34 mouse cellular contexts compared by ENCODE assay signal in the genomic region with DNA sequence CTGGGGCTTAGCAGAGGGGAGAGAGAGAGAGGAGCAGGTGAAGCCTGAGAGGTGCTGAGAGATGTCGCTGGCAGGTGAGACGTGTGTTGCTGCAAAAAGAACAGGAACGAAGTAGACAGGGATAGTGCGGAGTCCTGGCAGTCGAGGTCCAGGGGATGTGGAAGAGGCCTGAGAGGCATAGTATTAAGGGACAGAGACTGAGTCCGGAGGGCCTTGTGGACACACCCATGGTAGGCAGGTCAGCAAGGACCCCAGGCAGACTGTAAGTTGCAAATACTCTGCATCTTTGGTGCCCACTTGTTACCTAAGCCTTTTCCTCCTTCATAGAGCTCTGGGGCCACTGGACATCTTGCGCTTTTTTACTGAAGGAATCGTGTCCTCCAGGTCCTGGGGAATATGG. TPM values are rescaled to one million over a fixed set of nuclear protein-coding genes. Genes with fewer than 3 reads are reported as not detected.
DNase-seq lines count a peak whose midpoint lies in the region; ATAC-seq lines count a peak whose summit lies in the region.
"Had no signal": no experiment of that assay in that cellular context is flagged by ENCODE, and none has a peak within 500 bp of the region (broad histone marks: within the 10 kb centered on the region; RNA-seq: fewer than 3 reads in every experiment).

No protein-coding gene starts in this region.

- no peak for DNase-seq in embryonic facial prominence, embryonic 10.5 days (ENCODE audit: low spot score)
- DNase-seq in heart, adult 18-20 months = no peak
- no peak for DNase-seq in liver, embryonic 13.5 days
- DNase-seq in liver = no peak
- no peak for DNase-seq in kidney, adult 11 months
- DNase-seq: adrenal gland, adult 8-10 months; cerebellum, adult 2 months; cerebellum, postnatal 14 days; gastrocnemius, postnatal 36 days; kidney, adult 8-10 months; kidney, postnatal 4 days; lung, adult 18-20 months; lung, postnatal 4 days had no signal

- H3K4me1 ChIP-seq in embryonic facial prominence, embryonic 12.5 days = peaks cover 33% of the 10 kb centered on the region
- peaks cover 52% of the 10 kb centered on the region for H3K4me1 ChIP-seq in embryonic facial prominence, embryonic 10.5 days
- H3K4me1 ChIP-seq in heart, embryonic 12.5 days (replicated peaks) = peaks cover 80% of the 10 kb centered on the region
- peaks cover 97% of the 10 kb centered on the region for H3K4me1 ChIP-seq in liver, embryonic 13.5 days (replicated peaks)
- H3K4me1 ChIP-seq in liver, embryonic 15.5 days (replicated peaks) = peaks cover 90% of the 10 kb centered on the region

- no peak overlapping the region for H3K4me2 ChIP-seq in embryonic facial prominence, embryonic 12.5 days (replicated peaks)
- H3K4me2 ChIP-seq in heart, embryonic 12.5 days = no peak overlapping the region
- H3K4me2 ChIP-seq in liver, embryonic 13.5 days = no peak overlapping the region
- no peak overlapping the region for H3K4me2 ChIP-seq in liver, embryonic 15.5 days
- H3K4me2 ChIP-seq: intestine, embryonic 15.5 days; limb, embryonic 13.5 days had no signal

- 0 out of 2 replicates have a peak overlapping the region, but pooled peaks have one; percentile 9 for H3K27ac ChIP-seq in embryonic facial prominence, embryonic 12.5 days
- no peak overlapping the region for H3K27ac ChIP-seq in embryonic facial prominence, embryonic 10.5 days (replicated peaks)
- H3K27ac ChIP-seq in heart, embryonic 12.5 days (ENCODE audit: poor library complexity, severe bottlenecking) = peak overlapping the region; percentile 45
- peak overlapping the region; percentile 62 for H3K27ac ChIP-seq in liver, embryonic 13.5 days
- peak overlapping the region; percentile 34 for H3K27ac ChIP-seq in liver, embryonic 15.5 days (replicated peaks)
- H3K27ac ChIP-seq: hindbrain, postnatal 0 days; intestine, embryonic 15.5 days; kidney, postnatal 0 days; limb, embryonic 13.5 days had no signal

- no peak overlapping the region for H3K9ac ChIP-seq in embryonic facial prominence, embryonic 12.5 days
- no peak overlapping the region for H3K9ac ChIP-seq in heart, embryonic 12.5 days
- no peak overlapping the region for H3K9ac ChIP-seq in liver, embryonic 13.5 days
- no peak overlapping the region for H3K9ac ChIP-seq in liver, embryonic 15.5 days
- H3K9ac ChIP-seq: intestine, embryonic 15.5 days had no signal

- H3K27me3 ChIP-seq in embryonic facial prominence, embryonic 12.5 days = no peaks in the 10 kb centered on the region
- H3K27me3 ChIP-seq in embryonic facial prominence, embryonic 10.5 days (replicated peaks; ENCODE audit: low read depth, poor library complexity, severe bottlenecking) = no peaks in the 10 kb centered on the region
- no peaks in the 10 kb centered on the region for H3K27me3 ChIP-seq in heart, embryonic 12.5 days (replicated peaks)
- H3K27me3 ChIP-seq in liver, embryonic 13.5 days = no peaks in the 10 kb centered on the region
- H3K27me3 ChIP-seq in liver, embryonic 15.5 days = no peaks in the 10 kb centered on the region
- H3K27me3 ChIP-seq: CH12.LX; intestine, embryonic 15.5 days; limb, embryonic 13.5 days had no signal

- H3K36me3 ChIP-seq in embryonic facial prominence, embryonic 12.5 days = peaks cover 17% of the 10 kb centered on the region; the same call in 1 of the 2 replicates
- peaks cover 31% of the 10 kb centered on the region for H3K36me3 ChIP-seq in embryonic facial prominence, embryonic 10.5 days (replicated peaks)
- H3K36me3 ChIP-seq in heart, embryonic 12.5 days = peaks cover 30% of the 10 kb centered on the region
- peaks cover 72% of the 10 kb centered on the region for H3K36me3 ChIP-seq in liver, embryonic 13.5 days
- peaks cover 71% of the 10 kb centered on the region for H3K36me3 ChIP-seq in liver, embryonic 15.5 days (replicated peaks)

- ATAC-seq in embryonic facial prominence, embryonic 12.5 days (ENCODE audit: insufficient number of reproducible peaks, insufficient read depth, low FRiP score, low TSS enrichment) = no peak
- ATAC-seq in heart, embryonic 12.5 days (ENCODE audit: insufficient number of reproducible peaks, low FRiP score) = no peak
- no peak for ATAC-seq in liver, embryonic 13.5 days (ENCODE audit: low read depth)
- ATAC-seq in liver, embryonic 15.5 days (ENCODE audit: insufficient read depth) = no peak
- ATAC-seq: forebrain, embryonic 14.5 days; hindbrain, postnatal 0 days; intestine, embryonic 15.5 days; lung, postnatal 0 days had no signal

- 91% methylated on average over 8 of the region's 8 CpGs for WGBS in embryonic facial prominence, embryonic 12.5 days
- 92% methylated on average over 8 of the region's 8 CpGs for WGBS in embryonic facial prominence, embryonic 10.5 days
- WGBS in heart, embryonic 12.5 days = 84% methylated on average over 8 of the region's 8 CpGs
- WGBS in liver, embryonic 13.5 days (ENCODE audit: insufficient replicate concordance) = 91% methylated on average over 8 of the region's 8 CpGs
- 92% methylated on average over 8 of the region's 8 CpGs for WGBS in liver, embryonic 15.5 days (ENCODE audit: insufficient replicate concordance)

- no peak overlapping the region for H3K4me3 ChIP-seq in embryonic facial prominence, embryonic 12.5 days
- H3K4me3 ChIP-seq in embryonic facial prominence, embryonic 10.5 days = no peak overlapping the region
- no peak overlapping the region for H3K4me3 ChIP-seq in heart, embryonic 12.5 days
- H3K4me3 ChIP-seq in liver, embryonic 13.5 days (replicated peaks) = no peak overlapping the region
- no peak overlapping the region for H3K4me3 ChIP-seq in liver, embryonic 15.5 days (replicated peaks)
- H3K4me3 ChIP-seq: intestine, embryonic 15.5 days; limb, embryonic 13.5 days had no signal

- no peaks in the 10 kb centered on the region for H3K9me3 ChIP-seq in embryonic facial prominence, embryonic 12.5 days
- no peaks in the 10 kb centered on the region for H3K9me3 ChIP-seq in embryonic facial prominence, embryonic 10.5 days
- no peaks in the 10 kb centered on the region for H3K9me3 ChIP-seq in heart, embryonic 12.5 days (replicated peaks)
- H3K9me3 ChIP-seq in liver, embryonic 13.5 days (replicated peaks) = no peaks in the 10 kb centered on the region
- no peaks in the 10 kb centered on the region; the same call in 1 of the 2 replicates for H3K9me3 ChIP-seq in liver, embryonic 15.5 days (replicated peaks)
- H3K9me3 ChIP-seq: intestine, embryonic 15.5 days; limb, embryonic 13.5 days had no signal

RNA-seq across cellular contexts. Expression of gene Mafk, which starts 9.9 kb away (rescaled TPM):
- 7.2 and 8.6 TPM in 2 replicates for polyA plus RNA-seq in embryonic facial prominence, embryonic 12.5 days (2016; fragmentation: Nextera tagmentation; extraction: Ambion mirVana)
- 9.2 and 10.5 TPM in 2 replicates for polyA plus RNA-seq in embryonic facial prominence, embryonic 10.5 days (2016; fragmentation: Nextera tagmentation; extraction: Ambion mirVana)
- 24.4 and 25.2 TPM in 2 replicates for polyA plus RNA-seq in heart, embryonic 12.5 days (2016; fragmentation: Nextera tagmentation; extraction: Ambion mirVana)
- total RNA-seq in heart, adult 18-20 months (2021) = 10 to 100 TPM; 37.3 to 39.7 TPM
- 41.6 and 44.9 TPM in 2 replicates for polyA plus RNA-seq in liver, embryonic 13.5 days (2015; fragmentation: Nextera tagmentation; extraction: Ambion mirVana)
- polyA plus RNA-seq in liver, embryonic 15.5 days (2015; fragmentation: Nextera tagmentation; extraction: Ambion mirVana) = 44.5 and 50.0 TPM in 2 replicates

RNA-seq across cellular contexts. Expression of gene Tmem184a, which starts 18.5 kb away (rescaled TPM):
- polyA plus RNA-seq in embryonic facial prominence, embryonic 12.5 days (2016; fragmentation: Nextera tagmentation; extraction: Ambion mirVana) = 1.8 and 2.1 TPM in 2 replicates
- 3.5 and 4.3 TPM in 2 replicates for polyA plus RNA-seq in embryonic facial prominence, embryonic 10.5 days (2016; fragmentation: Nextera tagmentation; extraction: Ambion mirVana)
- polyA plus RNA-seq in heart, embryonic 12.5 days (2016; fragmentation: Nextera tagmentation; extraction: Ambion mirVana) = 0.41 and 0.42 TPM in 2 replicates
- total RNA-seq in heart, adult 18-20 months (2021) = under 1 TPM; 0.21 to 0.60 TPM
- polyA plus RNA-seq in liver, embryonic 13.5 days (2015; fragmentation: Nextera tagmentation; extraction: Ambion mirVana) = 0.68 and 0.89 TPM in 2 replicates
- polyA plus RNA-seq in liver, embryonic 15.5 days (2015; fragmentation: Nextera tagmentation; extraction: Ambion mirVana) = 0.68 and 1.2 TPM in 2 replicates
- polyA plus RNA-seq: forebrain, embryonic 14.5 days had no signal

RNA-seq across cellular contexts. Expression of gene Gm26938, which starts 25.0 kb away (rescaled TPM):
- not detected in 2 replicates for polyA plus RNA-seq in embryonic facial prominence, embryonic 12.5 days (2016; fragmentation: Nextera tagmentation; extraction: Ambion mirVana)
- not detected in 2 replicates for polyA plus RNA-seq in embryonic facial prominence, embryonic 10.5 days (2016; fragmentation: Nextera tagmentation; extraction: Ambion mirVana)
- not detected in 2 replicates for polyA plus RNA-seq in heart, embryonic 12.5 days (2016; fragmentation: Nextera tagmentation; extraction: Ambion mirVana)
- not detected for total RNA-seq in heart, adult 18-20 months (2021)
- polyA plus RNA-seq in liver, embryonic 13.5 days (2015; fragmentation: Nextera tagmentation; extraction: Ambion mirVana) = not detected in 2 replicates
- not detected in 2 replicates for polyA plus RNA-seq in liver, embryonic 15.5 days (2015; fragmentation: Nextera tagmentation; extraction: Ambion mirVana)
- total RNA-seq: adrenal gland, adult 8-10 months; adrenal gland, postnatal 4 days; CH12.LX; ES-E14; gastrocnemius, postnatal 36 days; hindbrain, postnatal 0 days; layer of hippocampus, adult 8-10 months; layer of hippocampus, postnatal 25 days; left cerebral cortex, adult 8-10 months; left cerebral cortex, postnatal 36 days had no signal
- polyA plus RNA-seq: cerebellum, adult 2 months; cortical plate, adult 2 months; embryonic facial prominence, embryonic 11.5 days; forebrain, embryonic 14.5 days; heart, embryonic 16.5 days; hindbrain, embryonic 11.5 days; hindbrain, postnatal 0 days; kidney, postnatal 0 days; limb, embryonic 13.5 days; lung, postnatal 0 days; neural tube, embryonic 14.5 days had no signal

RNA-seq across cellular contexts. Expression of gene Psmg3, which starts 25.5 kb away (rescaled TPM):
- polyA plus RNA-seq in embryonic facial prominence, embryonic 12.5 days (2016; fragmentation: Nextera tagmentation; extraction: Ambion mirVana) = 64.6 and 72.7 TPM in 2 replicates
- polyA plus RNA-seq in embryonic facial prominence, embryonic 10.5 days (2016; fragmentation: Nextera tagmentation; extraction: Ambion mirVana) = 91.9 and 95.0 TPM in 2 replicates
- 39.1 and 42.3 TPM in 2 replicates for polyA plus RNA-seq in heart, embryonic 12.5 days (2016; fragmentation: Nextera tagmentation; extraction: Ambion mirVana)
- 10 to 100 TPM in 1 of 2 experiments, 1 to 10 TPM in 1; 8.1 to 10.1 TPM for total RNA-seq in heart, adult 18-20 months (2021)
- 68.7 and 70.5 TPM in 2 replicates for polyA plus RNA-seq in liver, embryonic 13.5 days (2015; fragmentation: Nextera tagmentation; extraction: Ambion mirVana)
- polyA plus RNA-seq in liver, embryonic 15.5 days (2015; fragmentation: Nextera tagmentation; extraction: Ambion mirVana) = 41.4 and 42.3 TPM in 2 replicates

RNA-seq across cellular contexts. Expression of gene Ints1, which starts 25.8 kb away (rescaled TPM):
- 33.6 and 34.5 TPM in 2 replicates for polyA plus RNA-seq in embryonic facial prominence, embryonic 12.5 days (2016; fragmentation: Nextera tagmentation; extraction: Ambion mirVana)
- polyA plus RNA-seq in embryonic facial prominence, embryonic 10.5 days (2016; fragmentation: Nextera tagmentation; extraction: Ambion mirVana) = 42.6 and 44.4 TPM in 2 replicates
- polyA plus RNA-seq in heart, embryonic 12.5 days (2016; fragmentation: Nextera tagmentation; extraction: Ambion mirVana) = 24.2 and 32.7 TPM in 2 replicates
- 10 to 100 TPM; 37.7 to 39.5 TPM for total RNA-seq in heart, adult 18-20 months (2021)
- polyA plus RNA-seq in liver, embryonic 13.5 days (2015; fragmentation: Nextera tagmentation; extraction: Ambion mirVana) = 12.7 and 13.8 TPM in 2 replicates
- polyA plus RNA-seq in liver, embryonic 15.5 days (2015; fragmentation: Nextera tagmentation; extraction: Ambion mirVana) = 11.8 and 12.5 TPM in 2 replicates
